Mouse (Mus musculus): Measurements from ENCODE around the gene Ggta1. TPM values are rescaled to one million over a fixed set of nuclear protein-coding genes. Genes with fewer than 3 reads are reported as not detected.
"Not testable (repeated sequence)": the region's sequence is repeated elsewhere in the genome, so short reads cannot be mapped to it uniquely, and the experiment has no call there.

Ggta1 gene
- polyA plus RNA-seq, 1 experiment from 2014 or later, result 7.4 TPM

GRCm38 (mm10) chr2:35465677-35466076 lies 2.6 kb upstream of the Ggta1 start:
- Histone ChIP-seq H3K4me1 (peaks cover 16% of the 10 kb centered on the region), H3K36me3 (no peaks in the 10 kb centered on the region), H3K4me3 (replicated peaks) (no peak overlapping the region), H3K9me3 (replicated peaks) (no peaks in the 10 kb centered on the region), H3K9ac (replicated peaks) (no peak overlapping the region), H3K27ac (replicated peaks) (no peak overlapping the region), H3K27me3 (replicated peaks) (peaks cover 17% of the 10 kb centered on the region), H3K4me2 (no peak overlapping the region)
- ATAC-seq (ENCODE audit: low FRiP score), result no peak

DNA sequence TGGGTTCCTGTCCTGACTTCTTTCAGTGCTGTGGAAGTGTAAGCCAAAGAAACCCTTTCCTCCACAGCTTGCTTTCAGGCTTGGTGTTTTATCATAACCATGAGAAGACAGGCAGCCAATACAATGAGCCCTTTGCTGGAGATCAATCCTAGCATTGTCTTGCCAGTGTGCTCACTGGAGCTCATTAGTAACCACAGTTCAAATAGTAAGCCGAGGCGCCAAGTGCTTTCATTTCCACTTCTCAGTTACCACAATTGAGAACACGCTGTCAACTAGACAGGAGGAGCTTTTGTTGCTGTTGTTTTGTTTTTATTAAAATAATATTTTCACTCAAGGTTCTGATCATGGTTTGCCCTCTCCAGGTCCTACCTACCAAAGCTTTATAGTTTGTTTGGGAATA lies 1.5 kb upstream of the Ggta1 start:
- no peak for ATAC-seq (ENCODE audit: low FRiP score)
- Histone ChIP-seq H3K27me3 (replicated peaks) (peaks cover 22% of the 10 kb centered on the region), H3K9ac (replicated peaks) (no peak overlapping the region), H3K36me3 (no peaks in the 10 kb centered on the region), H3K4me2 (no peak overlapping the region), H3K9me3 (replicated peaks) (no peaks in the 10 kb centered on the region), H3K4me1 (peaks cover 16% of the 10 kb centered on the region), H3K4me3 (replicated peaks) (no peak overlapping the region), H3K27ac (replicated peaks) (no peak overlapping the region)
- WGBS, result 75% methylated on average over 3 of the region's 3 CpGs

DNA sequence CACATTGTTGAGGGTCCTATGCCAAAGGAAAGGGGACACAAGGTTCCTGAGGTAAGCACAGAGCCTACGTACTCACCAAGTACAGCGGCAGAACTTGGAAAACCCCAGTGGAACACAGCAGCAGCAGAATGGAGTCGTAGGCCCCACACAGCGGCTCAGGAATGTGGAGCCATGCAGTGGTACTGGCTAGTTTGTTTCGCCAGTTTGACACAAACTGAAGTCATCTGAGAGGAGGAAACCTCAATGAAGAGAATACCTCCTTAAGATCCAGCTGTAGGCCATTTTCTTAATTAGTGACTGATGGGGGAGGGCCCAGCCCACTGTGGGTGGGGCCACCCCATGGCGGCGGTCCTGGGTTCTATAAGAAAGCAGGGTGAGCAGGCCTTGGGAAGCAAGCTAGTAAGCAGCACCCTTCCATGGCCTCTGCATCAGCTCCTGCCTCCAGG lies 1.1 kb upstream of the Ggta1 start:
- H3K9ac ChIP-seq (replicated peaks), result no peak overlapping the region
- H3K27me3 ChIP-seq (replicated peaks), result peaks cover 22% of the 10 kb centered on the region
- 55% methylated on average over 7 of the region's 7 CpGs for whole genome bisulfite sequencing
- H3K27ac ChIP-seq (replicated peaks), result no peak overlapping the region
- H3K4me2 ChIP-seq, result peak overlapping the region; percentile 31; the same call in 1 of the 2 replicates
- H3K36me3 ChIP-seq, result no peaks in the 10 kb centered on the region
- ATAC-seq (ENCODE audit: low FRiP score), result no peak
- no peaks in the 10 kb centered on the region for H3K9me3 ChIP-seq (replicated peaks)
- H3K4me3 ChIP-seq (replicated peaks), result no peak overlapping the region
- H3K4me1 ChIP-seq, result peaks cover 16% of the 10 kb centered on the region

DNA sequence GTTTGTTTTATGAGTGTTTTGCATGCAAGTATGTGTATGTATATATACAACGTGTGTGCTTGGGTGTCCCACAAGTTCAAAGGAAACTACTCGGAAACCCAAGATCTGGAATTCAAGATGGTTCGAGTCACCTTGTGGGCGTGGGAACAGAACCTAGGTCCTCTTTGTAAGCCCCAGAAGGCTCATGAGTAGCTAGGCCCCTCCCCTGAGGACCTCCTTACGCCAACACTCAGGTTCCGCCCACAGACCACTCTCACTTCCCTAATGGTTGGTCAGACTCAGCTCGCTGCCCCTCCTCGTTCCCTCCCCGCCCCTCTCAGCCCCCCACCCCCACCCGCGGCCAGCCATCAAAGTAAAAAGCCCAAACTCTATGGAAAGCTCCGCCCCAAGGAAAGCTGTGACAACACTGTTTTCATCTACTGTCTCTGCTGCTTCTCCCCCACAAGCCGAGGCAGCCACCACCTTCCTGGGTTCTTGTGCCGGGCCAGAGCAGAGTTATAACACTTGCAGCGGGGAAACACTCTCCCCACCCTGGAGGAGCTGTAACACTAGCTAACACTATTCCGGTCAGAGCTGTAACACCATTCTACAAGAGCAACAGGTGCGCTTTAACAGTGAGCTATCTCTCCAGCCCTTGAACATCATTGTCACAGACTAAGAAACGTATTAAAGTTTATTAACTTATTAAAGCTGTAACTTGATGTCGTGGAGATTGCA lies 499 bp upstream of the Ggta1 start:
- peaks cover 16% of the 10 kb centered on the region for H3K4me1 ChIP-seq
- ATAC-seq (ENCODE audit: low FRiP score), result peak; percentile 58; the same call in 1 of the 2 replicates
- H3K27me3 ChIP-seq (replicated peaks), result peaks cover 22% of the 10 kb centered on the region
- H3K4me2 ChIP-seq, result peak overlapping the region; percentile 31; the same call in 1 of the 2 replicates
- WGBS, result 17% methylated on average over 19 of the region's 19 CpGs
- no peaks in the 10 kb centered on the region for H3K36me3 ChIP-seq
- H3K9me3 ChIP-seq (replicated peaks), result no peaks in the 10 kb centered on the region
- no peak overlapping the region for H3K4me3 ChIP-seq (replicated peaks)
- no peak overlapping the region for H3K9ac ChIP-seq (replicated peaks)
- H3K27ac ChIP-seq (replicated peaks), result no peak overlapping the region

DNA sequence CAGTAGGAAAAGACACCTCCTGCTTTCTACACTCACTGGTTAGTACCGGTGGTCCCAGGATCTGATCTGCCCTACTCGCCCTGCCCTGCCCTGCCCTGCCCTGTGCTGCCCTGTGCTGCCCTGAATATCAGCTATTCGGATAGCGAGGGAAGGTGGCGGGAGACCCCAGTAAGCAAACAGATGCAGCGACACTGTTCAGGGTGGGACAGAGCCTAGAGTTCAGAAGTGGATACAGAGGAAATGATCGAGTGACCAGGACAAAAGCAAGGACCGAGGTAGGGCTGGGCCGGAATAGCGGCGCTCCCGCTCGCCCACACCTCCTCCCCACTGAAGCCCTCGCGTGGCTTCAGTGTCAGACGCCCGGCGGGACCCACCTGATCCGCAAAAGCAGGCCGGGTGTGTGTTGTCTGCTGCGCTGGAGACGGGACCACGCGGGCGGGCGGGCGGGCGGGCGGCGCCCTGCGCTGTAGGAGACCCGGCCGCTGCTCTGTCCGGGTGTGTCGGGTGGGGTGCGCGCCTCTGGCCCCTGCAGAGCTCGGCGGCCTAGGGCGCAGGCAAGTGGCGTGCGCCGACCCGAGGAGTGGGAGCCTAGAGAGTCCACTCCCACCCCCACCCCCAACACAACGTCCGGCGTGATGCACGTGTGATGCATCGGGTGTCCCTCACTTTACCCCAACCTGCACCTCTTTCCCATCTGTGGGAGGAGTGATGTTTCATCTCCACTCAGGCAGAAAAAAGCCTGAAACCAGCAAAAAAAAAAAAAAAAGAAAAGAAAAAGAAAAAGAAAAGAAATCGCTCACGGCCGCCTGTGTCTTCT lies 852 bp downstream of the Ggta1 start:
- Histone ChIP-seq H3K27me3 (replicated peaks) (peaks cover 22% of the 10 kb centered on the region), H3K36me3 (no peaks in the 10 kb centered on the region), H3K4me3 (replicated peaks) (peak overlapping the region; percentile 56), H3K4me2 (peak overlapping the region; percentile 98), H3K4me1 (peaks cover 16% of the 10 kb centered on the region), H3K27ac (replicated peaks) (peak overlapping the region; percentile 9; the same call in 1 of the 2 replicates), H3K9me3 (replicated peaks) (no peaks in the 10 kb centered on the region), H3K9ac (replicated peaks) (peak overlapping the region; percentile 58)
- peak; percentile 58 for ATAC-seq (ENCODE audit: low FRiP score)
- 1% methylated on average over 48 of the region's 52 CpGs for WGBS

DNA sequence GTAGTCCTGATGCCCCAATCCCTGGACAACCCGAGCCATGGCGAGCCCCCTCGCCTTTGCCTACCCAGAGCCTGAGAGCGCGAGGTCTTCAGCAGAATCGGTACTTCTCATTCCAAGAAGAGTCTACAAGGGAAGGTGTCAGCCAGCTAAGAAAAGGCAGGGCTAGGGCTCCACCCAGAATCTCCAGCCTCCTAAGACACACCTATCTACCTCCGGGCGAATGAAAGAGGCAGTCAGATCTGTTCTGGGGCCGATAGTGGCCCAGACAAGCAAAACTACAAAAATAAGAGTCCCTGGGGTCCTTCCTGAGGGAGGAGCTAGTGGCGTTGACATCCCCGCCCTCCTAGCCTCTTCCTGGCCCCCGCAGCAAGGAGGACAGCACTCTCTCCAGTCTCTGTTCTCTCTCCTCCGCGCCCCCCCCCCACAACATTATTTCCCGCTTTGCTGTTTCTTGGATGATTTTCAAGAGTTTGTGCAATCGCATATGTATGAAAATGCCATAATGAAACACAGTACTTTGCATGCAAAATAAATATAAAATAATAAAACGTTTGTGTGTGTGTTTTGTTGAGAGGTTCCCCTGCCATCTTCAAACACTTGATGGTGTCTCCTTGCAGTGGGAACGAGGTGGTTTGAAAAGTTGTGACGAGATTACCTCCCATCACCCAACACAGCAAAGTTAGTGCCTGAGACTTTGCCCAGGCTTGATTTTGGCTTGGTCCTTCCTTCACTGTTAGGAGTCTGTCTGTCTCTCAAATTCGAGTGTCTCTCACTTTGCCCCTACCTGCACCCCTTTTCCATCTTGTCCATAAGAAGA lies 1.7 kb downstream of the Ggta1 start:
- peak overlapping the region; percentile 56 for H3K4me3 ChIP-seq (replicated peaks)
- H3K27me3 ChIP-seq (replicated peaks), result peaks cover 22% of the 10 kb centered on the region
- no peak; the same call in 1 of the 2 replicates for ATAC-seq (ENCODE audit: low FRiP score)
- 0 out of 2 replicates have a peak overlapping the region, but pooled peaks have one; percentile 9 for H3K27ac ChIP-seq (replicated peaks)
- H3K36me3 ChIP-seq, result no peaks in the 10 kb centered on the region
- H3K9me3 ChIP-seq (replicated peaks), result no peaks in the 10 kb centered on the region
- peak overlapping the region; percentile 98 for H3K4me2 ChIP-seq
- WGBS, result 3% methylated on average over 20 of the region's 20 CpGs
- H3K4me1 ChIP-seq, result peaks cover 16% of the 10 kb centered on the region
- 0 out of 2 replicates have a peak overlapping the region, but pooled peaks have one; percentile 58 for H3K9ac ChIP-seq (replicated peaks)

GRCm38 (mm10) chr2:35460378-35460880 lies 2.6 kb downstream of the Ggta1 start:
- no peak for ATAC-seq (ENCODE audit: low FRiP score)
- Histone ChIP-seq H3K27ac (replicated peaks) (no peak overlapping the region), H3K9me3 (replicated peaks) (no peaks in the 10 kb centered on the region), H3K36me3 (no peaks in the 10 kb centered on the region), H3K4me3 (replicated peaks) (peak overlapping the region; percentile 56), H3K27me3 (replicated peaks) (peaks cover 22% of the 10 kb centered on the region), H3K4me1 (peaks cover 16% of the 10 kb centered on the region), H3K4me2 (peak overlapping the region; percentile 98), H3K9ac (replicated peaks) (no peak overlapping the region)
- WGBS, result 12% methylated on average over 6 of the region's 6 CpGs

GRCm38 (mm10) chr2:35459316-35459715 lies 3.7 kb downstream of the Ggta1 start:
- Histone ChIP-seq H3K27ac (replicated peaks) (no peak overlapping the region), H3K4me1 (peaks cover 16% of the 10 kb centered on the region), H3K36me3 (no peaks in the 10 kb centered on the region), H3K4me3 (replicated peaks) (no peak overlapping the region), H3K4me2 (no peak overlapping the region), H3K9ac (replicated peaks) (no peak overlapping the region), H3K27me3 (replicated peaks) (peaks cover 21% of the 10 kb centered on the region), H3K9me3 (replicated peaks) (no peaks in the 10 kb centered on the region)
- ATAC-seq (ENCODE audit: low FRiP score), result no peak

DNA sequence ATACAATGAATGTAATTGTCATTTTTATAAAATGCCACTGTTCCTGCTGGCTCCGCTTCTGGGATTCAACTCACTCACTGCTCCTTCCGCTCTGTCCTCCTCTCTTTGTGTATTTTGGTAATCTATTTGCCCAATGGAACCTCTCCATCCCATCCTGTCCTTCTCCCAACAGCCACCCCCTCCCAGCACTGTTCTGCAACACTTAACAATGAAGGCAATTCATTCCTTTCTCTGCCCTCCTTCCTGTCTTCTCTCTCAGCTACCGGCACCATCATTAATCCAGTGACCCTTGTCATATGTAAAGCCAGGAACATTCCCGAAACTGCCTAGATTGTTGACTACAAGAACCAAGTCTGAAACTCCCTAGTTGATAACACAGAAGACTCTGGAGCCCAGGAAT lies 4.6 kb downstream of the Ggta1 start:
- Histone ChIP-seq H3K4me1 (peaks cover 15% of the 10 kb centered on the region), H3K9ac (replicated peaks) (no peak overlapping the region), H3K36me3 (no peaks in the 10 kb centered on the region), H3K27me3 (replicated peaks) (peaks cover 12% of the 10 kb centered on the region), H3K4me2 (no peak overlapping the region), H3K9me3 (replicated peaks) (no peaks in the 10 kb centered on the region), H3K4me3 (replicated peaks) (no peak overlapping the region), H3K27ac (replicated peaks) (no peak overlapping the region)
- 64% methylated on average over 4 of the region's 4 CpGs for WGBS
- ATAC-seq (ENCODE audit: low FRiP score), result no peak

DNA sequence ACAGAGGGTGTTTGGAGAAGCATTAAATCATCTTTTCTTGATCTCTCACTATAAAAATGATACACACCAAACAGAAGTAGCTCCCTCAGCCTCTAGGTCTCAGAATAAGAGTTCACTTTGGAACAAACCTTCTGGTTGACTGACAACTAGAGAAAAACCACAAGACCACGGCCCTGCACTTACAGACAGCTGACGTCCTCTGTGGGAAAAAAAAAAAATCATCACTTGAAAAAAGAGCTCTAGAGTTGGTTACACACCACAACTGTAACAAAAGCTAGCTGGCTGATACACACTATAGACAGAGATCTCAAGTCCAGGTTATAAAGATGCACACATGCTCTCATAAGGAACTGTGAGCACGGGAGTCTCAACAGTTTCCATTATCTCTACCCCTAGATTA lies 9.3 kb downstream of the Ggta1 start:
- WGBS, result 72% methylated on average over 3 of the region's 3 CpGs
- H3K27ac ChIP-seq (replicated peaks), result no peak overlapping the region

DNA sequence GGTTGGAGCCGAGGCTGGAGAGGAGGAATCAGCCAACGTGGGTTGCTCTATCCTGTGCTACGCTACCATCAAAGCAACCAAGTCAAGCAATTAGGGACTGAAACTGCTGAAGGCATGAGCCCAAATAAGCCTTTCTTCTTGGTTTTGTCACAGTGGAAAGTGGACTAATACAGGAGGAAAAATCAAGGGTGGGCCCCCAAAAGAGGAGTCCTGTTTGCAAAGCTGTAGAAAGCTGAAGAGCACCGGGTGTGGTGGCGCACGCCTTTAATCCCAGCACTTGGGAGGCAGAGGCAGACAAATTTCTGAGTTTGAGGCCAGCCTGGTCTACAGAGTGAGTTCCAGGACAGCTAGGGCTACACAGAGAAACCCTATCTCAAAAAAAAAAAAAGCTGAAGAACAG lies 10.3 kb downstream of the Ggta1 start:
- H3K4me1 ChIP-seq; H3K9me3 ChIP-seq (replicated peaks); H3K27ac ChIP-seq (replicated peaks); H3K4me3 ChIP-seq (replicated peaks); H3K27me3 ChIP-seq (replicated peaks); H3K9ac ChIP-seq (replicated peaks); H3K4me2 ChIP-seq; H3K36me3 ChIP-seq; ATAC-seq (ENCODE audit: low FRiP score): not testable (repeated sequence)
- 96% methylated on average over 6 of the region's 6 CpGs for WGBS

More for the DNA sequence above, 9.3 kb downstream of the Ggta1 start:
- H3K4me1 ChIP-seq, result no peaks in the 10 kb centered on the region
- H3K27me3 ChIP-seq (replicated peaks), result no peaks in the 10 kb centered on the region
- H3K4me3 ChIP-seq (replicated peaks), result no peak overlapping the region
- ATAC-seq (ENCODE audit: low FRiP score), result no peak
- no peaks in the 10 kb centered on the region for H3K36me3 ChIP-seq
- H3K4me2 ChIP-seq, result no peak overlapping the region
- no peak overlapping the region for H3K9ac ChIP-seq (replicated peaks)
- no peaks in the 10 kb centered on the region for H3K9me3 ChIP-seq (replicated peaks)

Measured in neural tube, embryonic 15.5 days (tissue).